Mouse (Mus musculus) kidney, postnatal 0 days (tissue): ENCODE measurements around the gene Fbl. TPM values are rescaled to one million over a fixed set of nuclear protein-coding genes. Genes with fewer than 3 reads are reported as not detected.
"Not testable (repeated sequence)": the region's sequence is repeated elsewhere in the genome, so short reads cannot be mapped to it uniquely, and the experiment has no call there.

Experiments used
- ATAC-seq: fragments of 200-750 bp; cut with Nextera tagmentation; replicated peaks from 2 replicates; pipeline ENCODE4 v1.8.0; 2017; ENCODE audit warnings: low read depth, moderate number of reproducible peaks, moderate TSS enrichment, moderate library complexity; ENCODE audit not compliant: low FRiP score
- DNase-seq: peaks from one replicate; pipeline ENCODE4 v3.0.0-alpha.2; 2016; ENCODE audit warnings: low spot score
- H3K27ac ChIP-seq: fragments of 300-500 bp; sonication (generic); 2 replicates; pipeline ENCODE4 v1.5.1; 2014; ENCODE audit warnings: mild to moderate bottlenecking
- H3K27me3 ChIP-seq: fragments of 300-500 bp; sonication (generic); 2 replicates; pipeline ENCODE4 v1.6.1; 2014; ENCODE audit warnings: low read length, mixed read lengths; ENCODE audit not compliant: insufficient read depth
- H3K36me3 ChIP-seq: fragments of 300-500 bp; sonication (generic); 2 replicates; pipeline ENCODE4 v1.6.1; 2014; ENCODE audit warnings: low read length, mixed read lengths; ENCODE audit not compliant: insufficient read depth
- H3K4me1 ChIP-seq: fragments of 300-500 bp; sonication (generic); replicated peaks from 2 replicates; pipeline ENCODE4 v1.6.1; 2014; ENCODE audit warnings: antibody characterized with exemption, low read length, mixed read lengths; ENCODE audit not compliant: insufficient read depth
- H3K4me2 ChIP-seq: fragments of 300-500 bp; sonication (generic); 2 replicates; pipeline ENCODE4 v1.6.1; 2014; ENCODE audit warnings: mild to moderate bottlenecking, low read length, moderate library complexity, mixed read lengths
- H3K4me3 ChIP-seq: fragments of 300-500 bp; sonication (generic); replicated peaks from 2 replicates; pipeline ENCODE4 v1.5.1; 2014; ENCODE audit warnings: low read depth, low read length
- H3K9ac ChIP-seq: fragments of 300-500 bp; sonication (generic); 2 replicates; pipeline ENCODE4 v1.6.1; 2014; ENCODE audit warnings: low read depth, low read length
- H3K9me3 ChIP-seq: fragments of 300-500 bp; sonication (generic); replicated peaks from 2 replicates; pipeline ENCODE4 v1.6.1; 2016; ENCODE audit warnings: low read length, inconsistent platforms, mixed read lengths
- WGBS: fragments of 180-500 bp; shearing (Covaris S2); extraction: QIAGEN DNeasy Blood & Tissue Kit; methylation state at CpG from one replicate; pipeline ENCODE4 v1.1.7; 2014; 5-methylcytosine and 5-hydroxymethylcytosine counted together
- polyA plus RNA-seq: library from polyadenylated mRNA; unstranded; fragments of >200 nt; fragmentation: Nextera tagmentation; extraction: Ambion mirVana; gene quantifications from 2 replicates; pipeline ENCODE4 v1.2.1, GENCODE M21; 2015

Gene Fbl
- polyA plus RNA-seq, 1 experiment from 2014 or later = 111 TPM

GRCm38 (mm10) chr7:28227421-28227820 is 57.9 kb downstream of the Fbl start:
- not testable (repeated sequence) for H3K4me1 ChIP-seq, DNase-seq, H3K27ac ChIP-seq, H3K4me2 ChIP-seq, ATAC-seq, H3K9me3 ChIP-seq, H3K27me3 ChIP-seq, H3K9ac ChIP-seq, H3K4me3 ChIP-seq, H3K36me3 ChIP-seq
- WGBS = 88% methylated on average over 4 of the region's 4 CpGs

Other genes starting within 250 kb of the Fbl start
- 5.4 and 5.8 TPM in 2 replicates for gene Zfp974, start 240.2 kb upstream of the Fbl start, polyA plus RNA-seq
- gene Zfp780b, start 190.5 kb upstream of the Fbl start, polyA plus RNA-seq = 9.4 and 11.7 TPM in 2 replicates
- 2.6 and 2.8 TPM in 2 replicates for gene Zfp850, start 155.6 kb upstream of the Fbl start, polyA plus RNA-seq
- 229 and 245 TPM in 2 replicates for gene Psmc4, start 119.6 kb upstream of the Fbl start, polyA plus RNA-seq
- 0.92 and 0.96 TPM in 2 replicates for gene Fcgbp, start 98.5 kb upstream of the Fbl start, polyA plus RNA-seq
- gene 9530053A07Rik, start 40.2 kb upstream of the Fbl start, polyA plus RNA-seq = 0.08 TPM in 2 replicates
- gene Dyrk1b, start 9.8 kb downstream of the Fbl start, polyA plus RNA-seq = 13.1 and 15.0 TPM in 2 replicates
- 4.5 and 10.9 TPM in 2 replicates for gene Eid2, start 98.2 kb downstream of the Fbl start, polyA plus RNA-seq
- 13.8 and 15.6 TPM in 2 replicates for gene Eid2b, start 108.0 kb downstream of the Fbl start, polyA plus RNA-seq
- 0.14 and 0.26 TPM in 2 replicates for gene Selenov, start 121.5 kb downstream of the Fbl start, polyA plus RNA-seq
- 0.43 and 0.45 TPM in 2 replicates for gene Dll3, start 132.5 kb downstream of the Fbl start, polyA plus RNA-seq
- gene Timm50, start 142.4 kb downstream of the Fbl start, polyA plus RNA-seq = 117 and 122 TPM in 2 replicates
- 53.4 and 59.8 TPM in 2 replicates for gene Supt5, start 169.0 kb downstream of the Fbl start, polyA plus RNA-seq
- gene Rps16, start 180.9 kb downstream of the Fbl start, polyA plus RNA-seq = 1,088 and 1,198 TPM in 2 replicates
- 29.9 and 33.3 TPM in 2 replicates for gene Plekhg2, start 202.9 kb downstream of the Fbl start, polyA plus RNA-seq
- 18.6 and 19.6 TPM in 2 replicates for gene Zfp36, start 210.5 kb downstream of the Fbl start, polyA plus RNA-seq
- gene Med29, start 223.0 kb downstream of the Fbl start, polyA plus RNA-seq = 44.6 and 47.8 TPM in 2 replicates
- 60.2 and 70.3 TPM in 2 replicates for gene Paf1, start 223.2 kb downstream of the Fbl start, polyA plus RNA-seq